Mouse (Mus musculus) c-Kit-positive CD71-positive TER-119-positive erythroid progenitor cells, embryonic 14.5 days (primary cell): ENCODE measurements around the gene Hdac11.

Experiments
- DNase-seq: peaks from one replicate; pipeline ENCODE4 v3.0.0-alpha.2; 2013; ENCODE audit warnings: low spot score

Gene Hdac11

DNA sequence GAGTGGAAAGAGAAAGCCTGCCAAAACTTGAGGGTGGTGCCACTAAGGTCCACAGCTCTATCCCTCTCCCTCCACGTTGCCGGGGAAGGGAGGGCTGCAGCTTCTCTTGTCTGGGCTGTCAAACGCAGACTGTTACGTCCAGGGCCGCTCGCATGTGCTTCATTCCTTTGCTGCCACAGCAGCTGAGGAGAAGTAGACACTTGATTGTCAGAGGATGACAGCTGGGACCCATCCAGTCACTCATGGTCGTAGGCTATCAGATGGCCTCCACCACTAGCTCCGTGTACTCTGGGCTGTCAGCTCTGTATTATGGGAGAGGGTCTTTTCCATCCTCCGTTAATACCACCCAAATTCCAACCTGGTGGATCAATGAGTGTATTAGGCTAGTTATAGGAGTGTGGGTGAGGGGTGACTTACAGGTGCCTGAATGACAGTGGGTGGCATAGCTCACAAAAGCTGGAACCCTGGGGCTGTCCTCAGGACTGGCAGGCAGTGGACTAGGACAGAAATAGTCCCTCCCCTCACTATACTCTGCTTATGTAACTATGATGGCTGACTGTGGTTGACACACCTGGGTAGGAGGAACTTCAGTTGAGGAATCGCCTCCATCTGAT is 19.0 kb upstream of the Hdac11 start:
- no peak for DNase-seq

DNA sequence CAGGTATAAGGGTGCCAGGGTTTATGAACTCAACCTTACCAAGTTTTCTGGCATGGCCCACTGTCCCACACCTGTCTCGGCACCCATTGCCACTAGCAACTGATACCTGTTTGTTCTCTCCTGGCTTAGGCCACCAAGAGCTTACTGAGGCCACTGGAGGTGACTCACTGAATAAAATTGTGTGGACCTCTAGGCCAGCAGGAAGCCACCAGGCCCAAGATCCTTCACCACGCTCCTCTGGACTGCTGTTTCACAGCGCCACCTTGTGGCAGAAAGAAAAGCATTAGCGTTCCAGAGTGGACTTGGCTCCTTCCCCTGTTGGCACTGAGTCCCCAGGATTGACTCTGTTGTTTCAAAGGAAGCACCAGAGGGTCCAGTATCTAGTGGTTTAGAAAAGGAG is 16.6 kb upstream of the Hdac11 start:
- DNase-seq, result peak; percentile 74

DNA sequence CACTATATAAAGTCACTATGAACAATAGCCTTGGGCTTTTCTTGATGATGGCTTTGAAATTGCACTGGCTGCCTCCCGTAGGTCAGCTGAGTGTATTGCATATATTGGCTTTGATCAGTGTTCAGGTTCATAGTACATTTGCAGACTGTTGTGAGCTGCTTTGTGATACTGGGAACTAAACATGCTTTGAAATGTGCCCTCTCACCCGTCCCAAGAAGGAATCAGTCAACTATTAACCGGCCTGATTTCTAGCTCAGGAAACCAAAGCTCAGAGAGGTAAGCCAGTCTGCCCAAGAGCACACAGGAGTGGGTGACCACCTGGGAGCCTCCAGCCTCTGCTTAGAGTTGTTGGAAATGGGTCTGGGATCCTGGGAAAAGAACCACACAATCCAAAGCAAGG is 11.4 kb upstream of the Hdac11 start:
- DNase-seq, result no peak

DNA sequence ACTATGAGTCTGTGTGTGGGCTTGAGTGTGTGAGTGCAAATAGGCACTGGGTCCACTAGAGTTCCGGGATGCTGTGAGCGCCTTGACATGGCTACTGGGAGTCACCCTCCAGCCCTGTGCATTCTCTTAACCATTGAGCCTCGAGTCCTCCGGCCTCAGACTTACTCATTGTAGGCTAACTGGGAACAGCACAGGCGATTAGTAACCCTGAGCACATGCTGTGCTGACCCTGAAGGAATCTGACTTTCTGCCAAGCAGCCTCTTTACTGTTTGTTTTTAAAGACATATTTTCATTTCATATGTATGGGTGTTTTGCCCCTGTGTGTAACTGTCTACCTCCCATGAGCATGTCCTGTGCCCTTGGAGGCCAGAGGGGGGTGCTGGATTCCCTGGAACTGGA is 10.9 kb upstream of the Hdac11 start:
- DNase-seq, result no peak

DNA sequence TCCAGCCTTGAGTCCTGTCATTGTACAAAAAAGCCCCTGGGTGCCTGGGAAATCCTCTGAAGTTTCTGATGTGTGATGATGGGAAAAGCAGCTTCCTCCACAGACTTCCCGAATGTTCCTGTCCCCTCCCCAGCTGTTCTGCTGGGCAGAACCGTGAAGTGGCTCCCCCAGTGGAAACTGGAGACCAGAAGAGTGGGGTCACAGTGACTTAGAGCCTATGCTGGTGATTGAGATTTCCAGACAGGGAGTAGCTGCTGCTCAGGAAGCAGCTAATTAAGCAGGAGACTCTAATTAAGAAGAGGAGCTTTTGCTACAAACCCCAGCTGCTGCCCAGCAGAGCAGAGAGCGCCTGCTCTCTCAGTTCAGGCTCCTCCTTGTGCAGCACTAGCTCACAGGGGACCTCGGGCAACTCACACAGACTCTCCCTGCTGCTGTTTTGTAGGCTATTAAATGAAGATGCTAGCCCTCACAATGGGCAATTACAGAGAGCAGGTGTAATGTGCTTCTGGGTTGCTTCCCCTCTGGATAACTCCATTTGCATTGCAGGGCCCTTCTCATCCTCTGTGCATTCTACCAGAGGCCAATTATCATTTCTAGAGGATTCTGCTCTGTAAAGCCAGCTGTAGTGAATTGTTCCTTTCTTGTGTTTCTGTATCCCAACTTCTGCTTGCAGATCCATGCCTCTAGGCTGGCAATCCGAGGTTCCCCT is 9.9 kb upstream of the Hdac11 start:
- no peak for DNase-seq

DNA sequence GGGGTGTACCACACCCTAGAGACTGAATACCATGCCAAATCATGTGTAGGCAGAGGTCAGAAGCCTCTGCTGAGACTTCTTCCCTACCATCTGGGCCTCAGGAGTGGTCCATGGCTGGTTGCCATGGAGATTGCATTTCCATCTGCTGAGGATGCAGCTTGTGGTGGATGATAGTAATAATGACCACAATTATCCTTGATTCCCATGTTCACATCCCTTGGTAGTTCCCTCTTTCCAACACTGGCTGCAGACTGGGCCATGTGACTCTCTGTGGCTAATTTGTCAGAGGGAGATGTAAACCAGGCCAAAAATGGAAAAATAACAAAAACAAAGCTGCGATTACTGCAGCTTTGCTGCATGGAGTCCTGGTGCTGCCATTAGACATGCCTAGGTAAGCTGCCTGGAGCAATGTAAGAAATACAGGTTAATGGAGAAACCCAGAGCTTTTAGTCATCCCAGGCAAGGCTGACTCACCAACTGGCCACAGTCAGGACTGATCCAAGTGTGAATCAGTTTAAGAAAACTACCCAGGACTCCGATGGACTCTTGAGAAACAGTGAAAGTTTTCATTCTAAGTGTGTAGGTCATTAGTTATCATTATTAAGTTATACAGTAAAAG is 9.2 kb upstream of the Hdac11 start:
- DNase-seq, result no peak

DNA sequence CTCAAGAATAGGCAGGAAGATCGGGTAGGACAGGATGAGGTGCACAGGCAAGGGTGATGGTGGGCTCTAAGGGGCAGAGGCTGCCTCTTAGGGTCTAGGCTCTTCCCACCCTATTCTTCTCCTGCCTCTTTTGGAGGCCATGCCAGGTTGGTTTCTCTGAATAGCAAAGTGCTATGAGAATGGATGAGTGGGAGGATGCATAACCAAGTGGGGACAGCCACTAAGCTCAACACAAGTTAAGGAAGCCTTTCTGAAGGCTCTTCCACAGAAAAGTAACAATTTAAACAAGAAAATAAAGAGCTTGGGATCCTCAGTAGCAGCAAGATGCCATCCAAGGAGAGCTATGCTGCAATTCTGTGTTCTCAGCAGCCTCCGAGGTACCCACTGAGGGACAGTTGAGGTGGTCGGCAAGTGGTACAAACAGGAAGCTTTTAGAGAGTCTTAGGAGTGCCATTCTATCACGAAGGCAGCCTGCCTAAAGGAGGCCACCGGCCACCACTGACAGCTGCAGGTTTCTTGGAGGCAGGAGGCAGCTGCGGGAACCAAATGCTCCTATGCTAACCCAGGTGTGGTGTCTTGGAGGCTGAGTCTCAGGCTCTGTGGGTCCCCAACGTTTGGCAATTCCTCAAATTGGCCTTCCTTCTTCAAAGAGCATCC is 3.4 kb upstream of the Hdac11 start:
- DNase-seq, result no peak

DNA sequence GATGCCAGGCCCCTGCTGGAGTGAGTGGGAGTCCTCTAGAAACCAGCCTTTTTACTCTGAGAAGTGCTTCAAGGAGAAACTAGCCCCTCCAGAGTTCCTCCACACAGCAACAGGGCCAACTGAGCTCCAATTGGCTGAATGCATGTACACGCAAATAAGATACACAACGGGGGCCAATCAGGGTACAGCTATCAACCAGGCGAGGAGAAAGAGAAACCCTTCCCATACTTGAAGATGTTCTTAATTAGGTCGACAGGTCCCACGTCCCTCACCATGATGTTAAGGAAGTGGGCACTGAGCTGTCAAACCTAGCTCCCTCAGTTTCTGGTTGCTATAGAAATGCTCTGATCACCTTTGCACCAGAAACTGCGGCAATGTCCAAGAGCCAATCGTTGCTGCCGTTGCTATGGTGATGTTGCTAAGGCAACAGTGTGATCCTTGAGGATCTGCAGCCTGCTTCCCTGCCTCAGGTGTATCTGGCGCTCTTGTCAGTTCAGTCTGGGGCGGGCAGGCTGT is 2.9 kb upstream of the Hdac11 start:
- no peak for DNase-seq

DNA sequence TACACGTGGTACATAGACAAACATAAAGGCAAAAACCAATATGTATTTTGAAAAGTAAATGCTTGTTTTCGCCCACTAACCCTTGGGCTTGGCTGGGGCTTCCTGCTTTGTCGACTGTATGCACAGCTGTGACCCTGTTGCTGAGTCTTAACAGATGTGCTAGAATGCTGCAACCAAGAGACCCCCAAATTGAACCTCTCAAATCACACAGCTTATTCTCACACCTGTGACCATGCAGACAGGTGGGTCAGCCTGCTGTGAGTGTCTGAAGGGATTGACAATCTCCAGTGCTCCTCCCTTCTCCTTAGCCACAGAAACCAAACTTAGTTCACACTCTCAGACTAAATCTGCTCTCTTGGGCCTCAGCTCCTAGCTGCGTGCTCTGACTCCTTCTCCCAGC is 1.8 kb upstream of the Hdac11 start:
- DNase-seq, result no peak

DNA sequence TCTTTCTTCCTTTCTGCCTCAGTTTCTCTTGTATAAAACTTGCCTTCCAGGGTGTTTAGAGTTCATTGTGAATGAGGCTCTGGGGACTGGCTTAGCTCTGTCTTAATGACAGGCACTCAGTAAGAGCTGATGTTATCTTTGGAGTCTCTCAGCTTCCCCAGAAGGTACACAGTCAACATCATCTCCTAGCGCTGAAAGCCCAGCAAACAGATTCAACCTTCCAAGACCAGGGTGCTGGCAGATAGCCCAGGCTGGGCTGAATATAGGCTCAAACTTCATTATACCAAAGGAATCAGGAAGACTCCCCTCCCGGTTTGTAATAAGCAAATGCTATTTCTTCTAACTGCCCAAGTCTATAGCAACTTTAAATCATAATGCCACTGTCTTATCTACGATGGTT is 1.2 kb upstream of the Hdac11 start:
- DNase-seq, result no peak

DNA sequence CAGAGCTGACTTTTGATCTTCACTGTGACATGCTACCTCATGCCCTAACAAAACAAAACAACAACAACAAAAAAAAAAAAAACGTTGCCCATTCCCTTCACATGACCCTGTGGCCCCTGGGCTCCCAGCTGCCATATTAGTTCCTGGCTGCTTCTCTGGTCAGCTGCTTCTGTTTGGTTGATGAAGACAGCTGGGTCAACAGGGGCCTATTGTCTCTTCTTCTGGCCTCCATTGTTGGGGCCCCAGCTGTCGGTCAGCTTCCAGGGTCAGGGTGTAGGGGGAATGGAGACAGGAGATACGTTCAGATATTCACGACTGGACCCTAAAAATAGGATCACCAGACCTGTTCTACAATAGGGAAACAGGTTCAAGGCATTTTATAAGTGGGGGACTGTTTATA is 403 bp upstream of the Hdac11 start:
- no peak for DNase-seq

DNA sequence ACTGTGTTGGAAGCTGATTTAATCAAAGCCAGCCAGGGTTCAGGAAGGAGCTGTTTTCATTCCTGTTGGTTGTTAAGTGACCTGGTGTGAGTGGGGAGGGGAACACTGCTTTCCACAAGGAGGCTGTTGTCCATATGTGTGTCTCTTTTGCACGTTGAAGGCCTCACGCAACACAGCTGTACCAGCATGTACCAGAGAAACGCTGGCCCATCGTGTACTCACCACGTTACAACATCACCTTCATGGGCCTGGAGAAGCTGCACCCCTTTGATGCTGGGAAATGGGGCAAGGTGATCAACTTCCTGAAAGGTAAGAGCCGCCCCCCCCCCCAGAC is 739 bp downstream of the Hdac11 start:
- no peak for DNase-seq

DNA sequence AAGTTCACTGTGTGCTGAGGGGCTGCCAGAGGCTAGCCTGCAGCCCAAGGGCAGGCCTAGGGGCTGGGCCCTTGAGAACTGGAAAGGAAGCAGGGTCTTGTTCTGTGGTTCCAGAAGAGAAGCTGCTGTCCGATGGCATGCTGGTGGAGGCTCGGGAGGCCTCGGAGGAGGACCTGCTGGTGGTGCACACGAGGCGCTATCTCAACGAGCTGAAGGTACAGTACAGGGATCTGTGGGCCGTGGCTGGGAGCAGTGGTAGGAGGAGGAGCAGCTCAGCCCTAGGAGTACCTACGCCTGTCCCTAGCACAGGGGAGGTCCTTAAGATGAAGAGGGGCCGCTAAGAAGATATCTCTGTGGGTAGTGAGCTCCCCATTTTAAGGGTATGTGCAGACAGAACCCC is 2.6 kb downstream of the Hdac11 start:
- DNase-seq, result no peak

DNA sequence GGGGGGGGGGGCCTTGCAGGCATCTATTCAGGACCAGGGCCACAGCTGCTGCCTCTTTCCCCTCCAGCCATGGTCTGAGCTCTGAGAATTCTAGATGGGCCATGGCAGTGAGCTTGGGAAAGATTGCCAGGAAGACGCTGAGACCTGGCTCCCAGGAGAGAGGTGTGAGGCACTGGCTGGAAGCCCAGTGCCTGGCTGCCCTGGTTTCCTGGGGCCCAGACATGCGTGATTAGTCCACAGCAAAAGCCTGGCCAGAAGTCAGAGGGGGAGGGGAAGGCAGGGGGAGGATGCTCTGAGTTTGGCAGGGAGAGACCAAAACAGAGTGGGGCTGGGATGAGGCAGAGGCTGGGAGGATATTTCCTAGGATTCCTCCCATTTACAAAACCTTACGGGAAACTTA is 3.9 kb downstream of the Hdac11 start:
- no peak for DNase-seq

DNA sequence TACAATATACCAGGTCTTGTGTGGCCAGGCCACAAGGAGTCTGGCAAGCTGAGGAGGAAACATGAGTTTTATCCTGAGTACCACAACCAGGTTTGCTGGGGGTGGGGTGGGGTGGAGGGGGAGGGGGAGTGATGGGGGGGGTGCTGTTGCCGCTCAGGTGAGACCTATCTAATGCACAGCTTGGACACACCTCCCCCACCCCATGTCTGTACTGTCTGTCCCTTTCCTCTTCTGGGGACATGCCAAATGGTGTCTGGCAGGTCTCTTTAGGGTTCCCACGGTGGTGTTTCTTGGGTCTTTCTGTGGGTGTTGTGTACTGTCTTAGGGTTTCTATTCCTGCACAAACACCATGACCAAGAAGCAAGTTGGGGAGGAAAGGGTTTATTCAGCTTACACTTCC is 4.5 kb downstream of the Hdac11 start:
- no peak for DNase-seq

DNA sequence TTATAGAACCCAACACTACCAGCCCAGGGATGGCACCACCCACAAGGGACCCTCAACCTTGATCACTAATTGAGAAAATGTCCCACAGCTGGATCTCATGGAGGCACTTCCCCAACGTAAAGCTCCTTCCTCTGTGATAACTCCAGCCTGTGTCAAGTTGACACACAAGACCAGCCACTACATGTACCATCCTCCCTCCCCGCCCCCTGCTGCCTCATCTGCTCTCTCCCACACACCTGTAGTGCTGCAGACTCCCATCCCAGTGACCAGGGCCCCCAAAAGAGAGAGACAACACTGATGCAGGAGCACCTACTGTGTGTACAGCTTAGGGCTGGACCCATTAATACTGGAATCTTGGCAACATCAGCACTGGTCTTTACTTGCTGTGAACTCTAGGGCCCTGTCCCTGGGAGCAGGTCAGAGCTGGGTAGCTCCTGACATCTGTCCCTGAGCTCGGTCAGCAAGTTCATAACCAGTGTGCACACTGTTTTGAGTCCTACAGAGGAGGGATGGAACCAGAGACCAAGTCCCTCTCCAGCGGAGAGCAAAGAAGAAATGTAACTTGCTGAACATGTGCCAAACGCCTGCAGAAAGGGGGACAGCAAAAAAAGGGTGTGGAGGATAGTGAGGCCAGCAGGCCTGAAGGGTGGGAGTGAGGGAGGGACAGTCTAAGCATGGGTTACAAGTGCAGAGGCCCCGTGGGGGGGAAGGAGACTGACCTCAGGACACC is 5.2 kb downstream of the Hdac11 start:
- DNase-seq, result no peak

DNA sequence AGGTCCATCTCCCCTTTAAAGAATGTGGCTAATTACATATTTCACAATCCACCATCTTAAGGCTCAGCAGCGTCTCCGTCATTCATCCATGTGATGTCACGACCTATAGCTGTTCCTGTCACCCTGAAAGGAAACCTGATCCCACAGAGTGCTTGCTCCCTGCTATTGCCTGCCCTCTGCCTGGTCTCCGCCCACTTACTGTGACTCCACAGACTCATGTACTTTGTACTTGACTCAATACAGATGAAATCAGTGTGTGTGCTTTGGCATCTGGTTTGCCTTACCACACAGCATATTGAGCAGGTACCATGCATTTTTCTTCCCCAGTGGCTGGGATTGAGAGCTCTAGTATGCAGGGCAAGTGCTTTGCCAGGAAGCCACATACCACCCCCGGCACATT is 5.8 kb downstream of the Hdac11 start:
- DNase-seq, result no peak

DNA sequence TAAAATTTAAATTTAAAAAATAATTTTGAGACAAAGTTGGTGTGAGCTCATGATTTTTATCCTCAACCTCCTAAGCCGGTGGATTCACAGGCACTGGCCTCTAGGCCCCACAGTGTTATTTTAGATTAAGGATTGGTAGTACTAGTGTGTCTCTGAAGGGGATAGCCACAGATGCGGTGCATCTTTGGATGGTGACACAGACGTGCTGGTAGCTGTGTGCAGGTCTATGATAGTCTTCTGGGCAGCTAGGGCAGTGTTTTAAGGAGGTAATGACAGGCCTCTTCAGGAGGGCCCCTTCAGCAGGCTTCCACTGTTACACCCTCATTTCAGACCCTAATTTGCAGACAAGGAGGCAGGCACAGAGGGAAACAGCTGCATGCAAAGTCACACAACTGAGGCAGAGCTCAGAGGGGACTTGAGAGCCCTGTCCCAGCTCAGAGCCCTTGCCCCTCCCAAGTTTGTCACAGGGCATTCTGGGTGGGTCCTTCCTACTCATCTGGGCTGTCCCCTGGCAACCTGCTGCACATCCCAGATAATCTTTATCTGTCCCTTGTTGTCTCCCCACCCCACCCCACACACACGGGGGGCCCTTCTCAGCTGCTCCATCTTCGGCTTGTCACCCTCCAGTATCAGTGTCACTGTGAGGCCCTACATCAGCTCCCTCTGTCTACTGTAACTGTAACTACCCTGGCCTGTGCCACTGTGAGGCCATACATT is 6.9 kb downstream of the Hdac11 start:
- DNase-seq, result peak; percentile 95

DNA sequence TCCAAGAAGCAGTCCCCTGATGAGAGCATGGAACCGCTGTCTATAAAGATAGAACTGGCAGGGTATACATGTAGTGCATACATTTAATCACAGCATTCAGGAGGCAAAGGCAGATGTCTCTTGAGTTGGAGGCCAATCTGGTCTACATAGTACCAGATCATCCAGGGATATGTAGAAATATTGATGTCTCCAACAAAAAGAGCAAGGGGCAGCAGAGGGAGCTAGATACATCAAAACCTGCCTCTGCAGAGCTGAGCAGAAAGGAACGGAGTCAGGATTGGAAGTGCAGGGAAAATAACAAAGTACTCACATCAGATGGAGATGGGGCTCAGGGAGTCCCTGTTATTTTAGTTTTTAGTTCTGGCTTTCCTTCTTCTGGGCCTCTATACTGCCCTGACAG is 8.1 kb downstream of the Hdac11 start:
- DNase-seq, result no peak

DNA sequence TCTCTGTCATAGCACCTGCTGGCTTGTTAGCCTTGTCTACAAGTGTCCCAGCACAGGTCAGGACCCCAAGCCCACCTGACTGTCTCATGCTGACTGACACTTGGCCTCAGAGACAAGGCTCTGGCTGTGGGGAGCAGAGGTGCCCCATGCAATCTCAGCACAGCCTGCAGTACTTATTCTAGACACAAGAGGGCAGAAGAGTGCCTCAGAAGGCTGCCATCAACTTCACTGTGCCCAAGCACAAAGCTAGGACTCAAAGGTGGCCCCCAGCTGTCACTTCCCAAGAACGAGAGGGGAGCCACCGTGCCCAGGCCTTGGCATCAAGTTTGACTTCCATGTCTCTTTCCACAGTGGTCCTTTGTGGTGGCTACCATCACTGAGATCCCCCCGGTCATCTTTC is 8.7 kb downstream of the Hdac11 start:
- peak; percentile 88 for DNase-seq

DNA sequence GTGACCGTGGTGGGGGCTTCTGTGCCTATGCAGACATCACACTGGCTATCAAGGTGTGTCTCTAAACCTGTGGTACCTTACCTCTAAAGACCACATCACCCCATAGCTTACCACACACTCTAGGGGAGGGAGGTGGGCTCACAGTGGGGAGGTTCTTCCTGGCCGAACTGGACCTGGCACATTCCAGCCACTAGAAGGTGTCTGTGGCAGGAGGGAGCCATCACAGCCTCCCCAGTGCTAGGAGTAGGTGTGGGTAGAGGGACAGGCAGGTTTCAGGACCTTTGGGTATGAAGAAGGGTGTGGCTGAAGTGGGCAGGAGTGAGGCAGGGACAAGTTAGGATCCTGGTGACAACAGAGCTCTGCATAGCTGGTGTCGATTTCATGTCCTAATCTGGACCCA is 11.4 kb downstream of the Hdac11 start:
- DNase-seq, result no peak

DNA sequence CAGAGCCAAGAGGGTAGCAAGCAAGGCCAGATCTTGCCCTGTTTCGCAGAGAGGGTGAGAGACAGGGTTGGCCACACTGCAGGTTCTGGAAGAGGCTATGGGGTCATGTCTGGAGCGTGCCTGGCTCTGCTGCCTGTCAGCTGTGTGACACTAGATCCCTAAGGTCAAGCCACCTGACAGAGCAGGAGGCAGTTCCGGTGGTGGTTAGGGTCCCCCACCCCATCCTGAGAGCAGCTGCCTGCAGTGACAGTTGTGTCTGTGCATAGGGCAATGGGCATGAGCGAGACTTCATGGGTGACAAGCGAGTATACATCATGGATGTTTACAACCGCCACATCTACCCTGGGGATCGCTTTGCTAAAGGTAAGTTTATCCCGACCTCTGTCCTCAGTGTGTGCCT is 12.7 kb downstream of the Hdac11 start:
- no peak for DNase-seq
